Mouse (Mus musculus) kidney, adult 18-20 months (tissue): ENCODE measurements around the gene Chst8.

Experiments
- DNase-seq: peaks from one replicate; pipeline ENCODE4 v3.0.0; 2021

The Chst8 gene

GRCm38 (mm10) chr7:34703437-34703836 is 109.1 kb downstream of the Chst8 start:
- no peak for DNase-seq

- DNase-seq: peak; percentile 22
Observed at GRCm38 (mm10) chr7:34702718-34703351, 109.7 kb downstream of the Chst8 start.

GRCm38 (mm10) chr7:34699888-34700287 is 112.6 kb downstream of the Chst8 start:
- DNase-seq: no peak

GRCm38 (mm10) chr7:34698221-34698620 is 114.3 kb downstream of the Chst8 start:
- no peak for DNase-seq

GRCm38 (mm10) chr7:34696086-34696485 is 116.4 kb downstream of the Chst8 start:
- no peak for DNase-seq

- no peak for DNase-seq
Observed at GRCm38 (mm10) chr7:34694898-34695297, 117.6 kb downstream of the Chst8 start.

- DNase-seq: no peak
Observed at GRCm38 (mm10) chr7:34693916-34694315, 118.6 kb downstream of the Chst8 start.

GRCm38 (mm10) chr7:34693072-34693471 is 119.4 kb downstream of the Chst8 start:
- no peak for DNase-seq

- DNase-seq: no peak
Observed at GRCm38 (mm10) chr7:34690111-34690510, 122.4 kb downstream of the Chst8 start.

- DNase-seq: no peak
Observed at GRCm38 (mm10) chr7:34689028-34689427, 123.5 kb downstream of the Chst8 start.

GRCm38 (mm10) chr7:34685801-34686200 is 126.7 kb downstream of the Chst8 start:
- DNase-seq: no peak

GRCm38 (mm10) chr7:34685176-34685575 is 127.3 kb downstream of the Chst8 start:
- no peak for DNase-seq

- DNase-seq: no peak
Observed at GRCm38 (mm10) chr7:34680771-34681421, 131.6 kb downstream of the Chst8 start.

GRCm38 (mm10) chr7:34679886-34680285 is 132.6 kb downstream of the Chst8 start:
- DNase-seq: no peak

- peak; percentile 80 for DNase-seq
Observed at GRCm38 (mm10) chr7:34675831-34676514, 136.5 kb downstream of the Chst8 start.

GRCm38 (mm10) chr7:34675120-34675790 is 137.3 kb downstream of the Chst8 start:
- DNase-seq: peak; percentile 12

- no peak for DNase-seq
Observed at GRCm38 (mm10) chr7:34672916-34673315, 139.6 kb downstream of the Chst8 start.

- DNase-seq: peak; percentile 91
Observed at GRCm38 (mm10) chr7:34671911-34672310, 140.6 kb downstream of the Chst8 start.

GRCm38 (mm10) chr7:34670778-34671177 is 141.7 kb downstream of the Chst8 start:
- DNase-seq: no peak

GRCm38 (mm10) chr7:34669336-34669735 is 143.2 kb downstream of the Chst8 start:
- DNase-seq: peak; percentile 16

GRCm38 (mm10) chr7:34667874-34668273 is 144.6 kb downstream of the Chst8 start:
- peak; percentile 55 for DNase-seq

- DNase-seq: no peak
Observed at GRCm38 (mm10) chr7:34663145-34663544, 149.4 kb downstream of the Chst8 start.

GRCm38 (mm10) chr7:34662227-34662626 is 150.3 kb downstream of the Chst8 start:
- DNase-seq: no peak
